Mouse (Mus musculus) c-Kit-negative CD71-positive TER-119-positive erythroid progenitor cells, embryonic 14.5 days (primary cell): ENCODE results near the gene D5Ertd579e.
"Not testable (repeated sequence)": the region's sequence is repeated elsewhere in the genome, so short reads cannot be mapped to it uniquely, and the experiment has no call there.

ENCODE experiments used
- DNase-seq: peaks from one replicate; pipeline ENCODE4 v3.0.0-alpha.2; 2013; ENCODE audit warnings: low read depth, low spot score

The D5Ertd579e gene

DNA sequence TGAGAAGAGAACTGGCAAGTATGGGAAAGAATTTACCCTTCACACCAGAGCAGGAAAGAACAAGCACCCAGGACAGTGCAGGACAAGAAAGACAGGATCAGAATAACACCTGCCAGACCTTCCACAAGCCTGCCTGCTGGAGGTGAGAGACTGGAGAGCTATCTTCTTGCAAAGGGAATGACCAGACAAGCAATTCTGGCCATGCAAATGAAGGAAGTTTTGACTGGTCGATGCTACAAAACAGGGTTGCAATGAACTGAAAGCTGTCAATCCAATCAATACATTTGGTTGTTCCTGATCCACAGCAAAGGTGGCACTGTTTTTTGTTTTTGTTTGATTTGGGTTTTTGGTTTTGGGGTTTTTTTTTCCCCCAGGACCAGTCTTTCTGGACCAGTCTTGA is 12.2 kb downstream of the D5Ertd579e start:
- DNase-seq = no peak

DNA sequence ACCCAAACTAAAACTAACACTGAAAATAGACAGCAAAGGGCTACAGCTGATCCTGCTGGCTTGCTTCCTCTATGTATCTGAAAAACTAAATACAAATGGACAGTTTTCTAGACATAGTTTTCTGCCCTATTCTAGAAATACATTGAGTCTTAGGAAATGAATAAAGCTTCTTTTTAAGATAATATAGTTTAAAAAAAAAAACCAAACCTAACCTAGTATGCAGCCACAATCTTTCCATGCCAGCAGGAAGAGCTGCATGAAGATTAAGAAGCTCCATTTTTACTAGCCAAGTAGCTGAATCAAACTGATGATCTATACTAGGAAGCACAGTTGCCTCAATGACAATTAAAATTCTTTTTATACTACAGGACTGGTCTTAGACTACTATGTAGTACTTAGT is 14.6 kb downstream of the D5Ertd579e start:
- DNase-seq = no peak

DNA sequence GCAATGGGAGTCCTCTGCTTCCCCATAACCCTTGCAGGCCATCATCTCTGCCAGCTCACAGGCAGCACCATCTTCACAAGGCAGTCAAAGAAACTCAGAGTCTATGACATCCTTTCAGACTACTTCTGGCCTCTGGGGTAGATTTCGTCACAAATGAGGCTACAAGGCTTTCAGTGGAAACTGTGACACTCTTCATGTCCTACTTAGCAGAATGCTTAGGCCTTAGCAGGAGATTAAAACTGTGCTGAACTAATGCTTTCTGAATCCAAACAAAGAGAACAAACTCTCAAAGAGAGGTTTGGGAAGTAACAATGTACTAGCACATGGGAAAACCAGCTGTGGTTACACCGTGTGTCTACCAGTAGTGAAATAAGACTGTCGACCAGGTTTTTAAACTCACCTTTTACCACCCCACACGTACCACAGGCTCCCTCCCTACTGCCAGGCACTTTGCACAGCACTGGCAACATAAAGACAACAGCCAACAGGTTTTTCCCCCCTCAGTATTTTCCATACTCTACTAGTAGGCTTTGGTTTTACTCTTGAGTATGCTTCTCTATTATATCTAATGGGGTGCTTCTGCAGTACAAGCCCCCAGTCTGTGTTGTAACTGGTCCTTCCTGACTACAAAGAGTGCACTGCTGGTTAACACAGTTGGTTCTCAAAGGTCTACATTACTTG is 15.8 kb downstream of the D5Ertd579e start:
- DNase-seq = no peak

DNA sequence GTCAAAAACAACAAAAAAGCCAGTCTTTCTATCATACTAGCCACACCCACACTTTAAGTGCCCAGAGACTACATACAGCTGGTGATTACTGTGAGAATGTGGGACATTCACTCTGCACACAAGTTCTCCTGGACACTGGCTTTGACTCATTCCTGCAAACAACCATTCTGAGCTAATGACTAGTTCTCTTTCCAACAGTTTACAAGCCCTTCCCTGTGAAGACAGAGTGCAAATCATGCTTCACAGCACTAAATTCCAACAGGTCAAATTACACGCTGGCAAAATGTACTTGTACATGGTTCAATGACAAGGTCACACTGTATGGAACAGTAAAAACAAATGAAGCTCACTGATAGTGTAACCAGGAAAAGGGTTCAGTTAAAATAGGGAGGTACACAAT is 17.0 kb downstream of the D5Ertd579e start:
- no peak for DNase-seq

DNA sequence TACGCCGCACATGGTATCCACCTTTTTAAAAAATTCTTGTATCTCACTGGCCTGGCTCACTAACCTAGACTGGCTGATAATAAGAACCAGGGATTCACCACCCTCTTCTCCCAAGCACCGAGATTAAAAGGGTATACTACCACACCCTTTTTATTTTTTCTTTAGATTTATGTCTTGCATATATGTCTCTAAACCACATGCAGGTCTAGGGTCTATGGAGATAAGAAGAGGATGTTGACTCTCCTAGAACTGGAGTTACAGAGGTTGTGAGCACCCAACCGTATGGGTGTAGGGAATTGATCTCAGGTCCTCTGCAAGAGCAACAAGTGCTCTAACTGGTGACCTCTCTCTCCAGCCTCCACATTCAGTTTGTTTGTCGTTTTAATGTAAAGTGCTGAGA is 17.9 kb downstream of the D5Ertd579e start:
- DNase-seq = no peak

DNA sequence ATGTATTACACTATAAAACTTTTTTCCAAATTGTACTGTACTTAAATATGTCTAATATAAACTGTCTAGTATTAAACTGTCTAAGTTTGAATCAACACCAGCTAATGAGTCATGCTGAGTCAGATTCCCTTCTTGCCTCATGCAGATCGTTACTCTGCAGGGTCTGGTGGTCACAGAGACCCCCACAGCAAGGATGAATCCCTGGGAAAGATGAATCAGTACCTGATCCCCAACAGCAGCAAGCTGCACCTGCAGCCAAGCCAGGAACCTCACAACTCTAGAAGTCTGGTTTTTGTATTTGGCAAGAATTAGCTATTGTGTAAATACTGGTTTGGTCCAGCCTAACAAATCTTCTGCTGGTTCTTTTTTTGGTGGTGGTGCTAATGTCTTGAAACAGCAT is 20.4 kb downstream of the D5Ertd579e start:
- DNase-seq = no peak

DNA sequence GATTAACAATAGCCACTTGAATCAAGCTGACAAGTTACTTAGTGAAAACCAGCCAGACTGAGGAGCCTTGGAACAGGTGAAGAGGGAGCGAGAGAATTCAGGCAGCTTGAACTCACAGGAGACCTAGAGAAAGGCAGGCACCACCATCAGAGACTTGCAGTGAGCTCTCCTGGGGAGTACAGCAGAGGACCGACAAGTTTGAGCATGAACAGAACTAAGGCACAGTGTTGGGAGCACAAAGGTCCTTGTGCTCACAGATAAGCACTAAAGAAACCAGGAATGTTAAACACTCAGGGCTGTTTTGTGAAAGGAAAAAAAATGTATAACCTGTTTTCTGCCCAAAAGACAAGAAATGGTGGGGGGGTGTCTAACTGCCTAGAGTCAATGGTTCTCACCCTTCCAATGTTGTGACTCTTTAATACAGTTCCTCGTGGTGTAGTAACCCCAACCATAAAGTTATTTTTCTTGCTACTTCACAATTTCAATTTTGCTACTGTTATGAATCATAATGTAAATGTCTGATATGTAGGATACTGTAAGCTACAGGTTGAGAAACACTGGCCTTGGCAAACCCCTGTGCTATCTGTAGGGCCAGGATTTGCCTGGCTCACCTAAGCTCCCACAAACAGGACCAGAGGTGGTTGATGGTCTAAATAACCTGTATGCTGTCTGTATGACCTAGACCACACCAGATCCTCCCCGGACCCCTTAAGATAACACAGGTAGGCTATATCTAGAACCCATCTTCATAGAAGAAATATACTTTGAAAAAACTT is 21.0 kb downstream of the D5Ertd579e start:
- DNase-seq = no peak

DNA sequence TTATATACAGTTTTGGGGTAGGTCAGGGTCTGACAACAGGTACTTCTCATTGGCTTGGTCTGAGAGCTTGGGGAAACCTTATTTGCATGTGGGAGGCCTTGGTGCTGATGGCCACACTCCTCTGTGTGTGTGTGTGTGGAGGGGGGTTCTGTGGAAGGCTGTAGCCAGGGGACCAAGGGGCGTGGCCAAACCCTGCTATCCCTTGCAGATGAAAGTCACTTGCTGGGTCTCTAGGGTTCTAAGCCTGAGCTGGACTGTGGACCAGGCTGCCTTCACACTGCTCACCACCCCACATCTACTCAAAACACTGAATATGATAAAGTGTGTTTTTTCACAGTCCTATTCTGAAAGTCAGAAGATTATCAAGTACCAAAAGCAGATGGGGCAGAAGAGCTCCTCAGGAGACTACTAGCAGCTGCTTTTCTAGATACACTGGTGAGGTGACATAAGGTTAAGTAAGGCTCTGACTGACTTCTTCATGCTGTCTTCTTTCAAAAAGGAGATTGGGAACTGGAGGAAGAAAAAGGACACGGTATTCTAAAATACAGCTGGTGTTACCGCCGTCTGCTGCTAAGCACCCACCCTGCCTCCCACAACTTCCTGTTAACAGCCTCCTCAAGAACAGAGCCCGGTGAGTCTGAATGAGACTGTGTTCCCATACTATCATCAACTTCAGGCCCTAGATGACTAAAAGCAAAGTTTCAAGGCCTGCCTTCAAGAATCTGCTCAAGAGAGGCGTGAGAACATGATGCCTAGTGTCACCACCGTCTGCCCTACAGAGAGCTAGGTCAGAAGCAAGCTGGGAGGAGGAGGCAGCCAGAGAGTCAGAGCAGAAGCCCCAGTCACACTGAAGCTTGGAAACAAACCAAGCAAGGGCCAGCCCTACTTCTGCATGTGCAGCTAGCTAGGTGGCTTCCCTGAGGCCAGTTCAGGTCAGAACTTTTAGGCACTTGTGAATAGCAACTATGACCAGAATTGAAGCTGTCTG is 26.5 kb downstream of the D5Ertd579e start:
- no peak for DNase-seq

DNA sequence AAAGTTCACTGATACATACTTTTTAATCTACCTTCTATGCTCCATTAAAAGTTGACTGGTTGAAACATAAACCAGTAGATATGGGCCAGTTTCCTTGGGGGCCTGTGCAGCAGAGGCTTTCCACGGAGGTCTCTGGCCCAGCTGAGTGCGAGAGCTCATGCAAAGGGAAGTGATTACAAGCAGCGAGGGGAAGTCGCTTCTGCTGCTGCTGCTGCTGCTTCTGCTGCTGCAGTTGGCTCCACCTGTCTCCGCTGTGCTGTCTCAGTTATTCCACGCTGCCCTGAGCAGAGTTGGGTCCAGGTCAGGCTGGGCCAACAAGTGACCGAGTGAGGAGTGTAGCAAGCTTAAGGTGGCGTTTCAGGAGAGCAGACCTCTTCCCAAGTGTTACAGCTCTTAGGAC is 27.3 kb downstream of the D5Ertd579e start:
- no peak for DNase-seq

DNA sequence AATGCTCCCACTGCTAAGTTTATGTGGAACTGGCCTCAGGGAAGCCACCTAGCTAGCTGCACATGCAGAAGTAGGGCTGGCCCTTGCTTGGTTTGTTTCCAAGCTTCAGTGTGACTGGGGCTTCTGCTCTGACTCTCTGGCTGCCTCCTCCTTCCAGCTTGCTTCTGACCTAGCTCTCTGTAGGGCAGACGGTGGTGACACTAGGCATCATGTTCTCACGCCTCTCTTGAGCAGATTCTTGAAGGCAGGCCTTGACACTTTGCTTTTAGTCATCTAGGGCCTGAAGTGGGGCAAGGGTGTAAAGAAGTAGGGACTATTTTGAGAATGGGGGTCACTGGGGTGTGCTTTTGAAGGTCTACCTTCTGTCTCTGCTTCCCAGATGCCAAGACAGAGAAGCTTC is 27.8 kb downstream of the D5Ertd579e start:
- not testable (repeated sequence) for DNase-seq

DNA sequence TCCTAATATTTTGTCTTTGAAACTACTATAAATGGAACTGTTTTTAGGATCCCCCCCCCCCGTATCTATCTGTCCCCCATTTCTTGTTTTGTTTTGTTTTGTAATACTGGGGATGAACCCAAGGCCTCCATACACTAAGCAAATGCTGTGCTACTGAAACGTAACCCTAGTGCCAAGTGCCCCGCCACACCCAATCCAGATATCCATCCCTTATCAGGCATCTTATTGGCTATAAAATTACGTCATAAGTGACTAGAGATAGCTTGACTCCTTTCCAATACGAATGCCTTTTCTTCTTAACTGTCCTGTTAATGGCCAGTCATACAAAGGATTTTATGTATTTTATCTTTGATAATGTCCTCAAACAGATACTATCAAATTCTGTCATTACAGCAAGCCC is 28.7 kb downstream of the D5Ertd579e start:
- DNase-seq = no peak

DNA sequence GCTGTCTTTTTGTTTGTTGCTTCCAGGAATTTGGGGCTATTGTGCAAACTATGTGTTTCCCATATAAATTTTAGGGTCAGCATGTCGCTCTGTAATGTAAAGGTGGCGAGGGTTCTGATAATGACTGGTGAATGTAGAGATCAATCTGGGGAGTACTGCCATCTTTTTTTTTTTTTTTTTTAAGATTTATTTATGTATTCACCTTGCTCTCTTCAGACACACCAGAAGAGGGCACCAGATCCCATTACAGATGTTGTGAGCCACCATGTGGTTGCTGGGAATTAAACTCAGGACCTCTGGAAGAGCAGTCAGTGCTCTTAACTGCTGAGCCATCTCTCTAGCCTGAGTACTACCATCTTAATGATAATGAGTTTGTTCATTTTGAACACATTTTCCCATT is 29.1 kb downstream of the D5Ertd579e start:
- DNase-seq = not testable (repeated sequence)

DNA sequence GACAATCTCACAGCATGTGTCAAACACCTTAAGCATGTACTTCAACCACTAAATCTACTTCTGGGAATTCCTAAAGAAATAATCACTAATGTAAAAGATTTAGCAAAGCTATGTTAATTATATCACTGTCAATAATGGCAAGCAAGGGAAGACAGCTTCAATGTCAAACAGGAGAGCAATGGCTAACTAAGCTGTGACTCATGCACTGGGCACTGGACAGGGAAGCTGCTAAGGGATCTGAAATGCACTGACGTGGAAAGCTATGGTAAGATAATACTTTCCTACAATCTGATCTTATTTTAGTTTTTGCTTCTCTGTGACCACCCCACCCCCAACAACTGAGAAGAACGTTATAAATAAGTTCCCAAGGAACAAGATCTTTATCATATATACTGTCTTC is 32.5 kb downstream of the D5Ertd579e start:
- DNase-seq = no peak

DNA sequence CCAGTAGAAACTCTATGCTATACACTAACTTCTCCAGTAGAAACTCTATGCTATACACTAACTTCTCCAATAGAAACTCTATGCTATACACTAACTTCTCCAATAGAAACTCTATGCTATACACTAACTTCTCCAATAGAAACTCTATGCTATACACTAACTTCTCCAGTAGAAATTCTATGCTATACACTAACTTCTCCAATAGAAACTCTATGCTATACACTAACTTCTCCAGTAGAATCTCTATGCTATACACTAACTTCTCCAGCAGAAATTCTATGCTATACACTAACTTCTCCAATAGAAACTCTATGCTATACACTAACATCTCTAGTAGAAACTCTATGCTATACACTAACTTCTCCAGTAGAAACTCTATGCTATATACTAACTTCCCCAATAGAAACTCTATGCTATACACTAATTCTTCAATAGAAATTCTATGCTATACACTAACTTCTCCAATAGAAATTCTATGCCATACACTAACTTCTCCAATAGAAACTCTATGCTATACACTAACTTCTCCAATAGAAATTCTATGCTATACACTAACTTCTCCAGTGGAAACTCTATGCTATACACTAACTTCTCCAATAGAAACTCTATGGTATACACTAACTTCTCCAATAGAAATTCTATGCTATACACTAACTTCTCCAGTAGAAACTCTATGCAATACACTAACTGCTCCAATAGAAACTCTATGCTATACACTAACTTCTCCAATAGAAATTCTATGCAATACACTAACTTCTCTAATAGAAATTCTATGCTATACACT is 34.7 kb downstream of the D5Ertd579e start:
- DNase-seq = not testable (repeated sequence)

DNA sequence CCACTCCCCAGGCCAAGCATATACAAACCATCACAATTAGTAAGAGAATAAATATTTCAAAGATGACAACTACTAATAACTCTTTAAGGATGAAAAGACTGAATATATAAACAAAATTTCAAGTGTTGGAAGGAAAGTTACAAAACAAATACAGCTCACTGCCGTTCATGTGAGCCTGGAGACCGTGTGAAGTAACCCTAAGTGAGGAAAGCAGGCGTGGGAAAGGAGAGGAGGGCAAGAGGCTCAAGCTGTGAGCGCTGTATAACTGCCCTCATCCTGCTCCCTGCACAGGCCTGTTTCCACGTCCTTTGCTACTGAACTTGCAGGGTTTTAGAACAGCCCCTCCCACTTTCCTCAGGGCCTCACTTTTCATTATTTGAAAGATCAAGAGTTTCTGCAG is 70.2 kb downstream of the D5Ertd579e start:
- DNase-seq = no peak

DNA sequence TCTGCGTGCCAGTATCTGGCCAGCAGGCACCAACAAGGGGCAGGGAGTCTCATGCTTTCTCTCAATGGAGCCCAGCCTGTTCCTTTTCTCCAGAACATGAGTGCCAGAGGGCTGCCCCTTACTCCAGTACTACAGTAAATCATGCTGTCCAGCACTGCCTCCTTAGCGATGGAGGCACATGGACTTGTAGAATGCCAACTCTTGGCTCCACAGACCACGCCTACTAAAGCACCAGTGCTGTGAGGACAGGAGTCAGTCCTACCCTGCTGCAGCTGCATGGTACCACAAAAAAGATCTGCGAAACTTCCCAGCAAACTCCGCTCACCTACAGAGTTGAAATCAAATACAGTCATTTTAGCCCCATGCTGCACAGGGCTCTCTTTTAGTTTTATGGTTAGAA is 72.2 kb downstream of the D5Ertd579e start:
- DNase-seq = no peak

DNA sequence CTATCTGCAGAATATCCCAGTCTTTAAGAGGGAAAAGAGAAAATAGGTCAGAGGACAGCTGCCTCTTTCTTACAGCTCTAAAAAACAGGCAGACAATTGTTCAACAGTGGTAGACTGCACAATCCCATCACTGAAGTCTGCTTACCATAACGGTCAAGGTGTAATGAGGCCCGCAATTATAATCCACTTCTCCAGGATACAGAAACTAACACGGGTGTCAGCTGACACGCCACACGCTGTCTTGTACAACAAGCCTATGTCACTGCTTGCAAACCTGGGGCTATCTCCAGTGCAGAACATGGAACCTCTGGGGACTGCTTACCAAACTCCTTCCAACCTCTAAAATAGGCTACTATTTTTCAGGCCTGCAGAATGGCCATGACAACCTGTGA is 74.8 kb downstream of the D5Ertd579e start:
- DNase-seq = no peak

DNA sequence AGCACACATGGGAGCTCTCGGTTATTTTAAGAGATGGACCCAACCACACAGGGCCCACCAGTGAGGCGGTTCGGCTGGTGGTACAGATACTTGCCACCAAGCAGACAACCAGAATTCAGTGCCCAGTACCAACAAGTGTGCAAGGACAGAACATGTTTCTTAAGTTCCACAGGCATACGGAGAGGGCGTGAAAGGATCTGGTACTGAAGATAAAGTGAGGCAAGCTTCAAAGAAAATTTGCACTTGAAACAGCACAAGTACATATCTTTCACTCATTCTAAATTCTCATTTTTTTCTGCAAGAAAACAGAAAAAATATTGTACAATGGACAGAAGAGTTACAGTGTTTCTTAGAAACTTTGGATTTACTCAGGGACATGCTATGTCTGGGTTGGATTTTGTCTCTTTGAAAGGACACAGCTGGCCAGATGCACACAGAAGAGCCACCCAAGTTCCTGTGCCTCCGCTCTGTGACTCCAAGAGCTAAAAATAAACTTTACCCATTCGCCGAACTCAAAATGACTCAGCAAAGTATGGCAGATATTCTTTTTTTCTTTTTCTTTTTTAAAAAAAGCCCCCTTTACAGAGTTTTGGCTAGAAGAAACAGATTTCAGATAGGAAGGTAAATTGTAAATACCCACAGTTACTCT is 75.3 kb downstream of the D5Ertd579e start:
- DNase-seq = peak; percentile 72

DNA sequence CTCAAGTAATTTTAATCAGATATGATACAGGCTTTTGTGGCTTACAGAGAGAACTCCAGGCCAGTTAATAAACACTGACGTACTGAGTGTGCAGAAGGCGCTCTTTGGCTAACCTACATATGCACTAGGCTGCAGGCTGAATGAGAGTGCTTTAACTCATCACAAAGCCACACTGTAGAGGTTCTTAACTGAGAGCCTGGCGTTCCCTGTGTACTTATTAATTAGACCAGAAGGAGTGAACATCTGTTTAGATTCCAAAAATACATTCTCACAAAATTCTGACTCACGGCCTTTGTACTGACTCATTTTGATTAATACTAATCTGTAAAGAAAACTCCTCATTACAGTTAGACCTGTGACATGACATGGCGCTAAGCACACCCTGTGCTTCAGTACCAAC is 76.9 kb downstream of the D5Ertd579e start:
- DNase-seq = no peak

DNA sequence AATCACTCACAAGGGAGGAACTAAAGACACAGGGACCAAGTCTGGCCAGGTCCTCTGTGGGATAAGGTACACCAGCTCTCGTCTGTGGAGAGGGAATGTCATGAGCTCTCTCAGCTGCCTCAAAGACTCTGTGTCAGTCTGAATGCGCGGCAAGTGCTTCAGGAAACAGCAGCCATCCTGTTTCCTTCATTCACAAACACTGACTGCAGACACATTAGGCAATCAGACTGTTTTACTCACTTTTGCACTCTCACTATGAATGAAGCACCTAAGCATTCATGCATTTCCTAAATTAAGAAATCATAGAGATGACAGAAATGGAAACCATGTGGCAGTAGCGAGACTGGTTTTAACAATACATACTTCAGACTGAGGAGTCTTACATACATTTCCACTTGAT is 77.5 kb downstream of the D5Ertd579e start:
- DNase-seq = no peak

DNA sequence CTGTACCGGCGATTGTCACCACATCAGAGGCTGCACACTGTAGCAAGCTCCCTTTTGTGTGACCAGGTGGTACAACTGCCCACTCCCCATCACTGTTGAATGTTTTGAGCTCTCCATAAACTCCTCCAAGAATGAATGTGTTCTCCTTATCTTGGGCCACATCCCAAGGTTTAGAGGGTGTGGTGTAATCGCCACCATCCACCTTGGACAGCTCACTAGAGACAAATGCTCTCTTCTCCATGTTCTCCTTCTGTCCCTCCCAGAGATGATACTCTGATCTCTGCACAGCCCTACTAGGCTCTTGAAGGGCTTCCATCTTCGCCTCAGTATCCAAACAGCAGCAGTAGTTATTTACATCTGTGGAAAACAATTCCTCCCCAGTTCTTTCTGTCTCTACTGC is 81.7 kb downstream of the D5Ertd579e start:
- DNase-seq = peak; percentile 64
